Mouse (Mus musculus): ENCODE measurements at regions not wholly inside any gene's neighbourhood (a gene's known extent, or its start where the extent isn't known, plus 50 kb on each side); places are given as distances from the start of the nearest gene placed in this dataset.

DNA sequence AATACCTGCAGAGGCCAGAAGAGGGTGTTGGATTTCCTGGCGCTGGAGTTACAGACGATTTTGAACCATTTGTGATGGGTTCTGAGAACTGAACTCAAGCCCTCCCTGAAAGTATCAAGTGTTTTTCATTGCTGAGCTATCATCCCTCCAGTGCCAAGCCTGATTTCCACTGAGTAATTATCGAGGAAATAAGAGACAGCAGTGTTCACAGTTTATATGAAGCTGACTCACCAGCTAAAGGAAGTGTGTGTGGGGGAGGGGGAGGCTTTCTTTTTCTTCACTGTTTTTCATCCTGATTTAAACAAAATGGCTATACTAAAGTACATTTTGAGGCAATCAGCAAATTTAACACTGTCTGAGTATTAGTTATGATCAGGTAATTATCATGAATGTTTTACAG is 227.4 kb upstream of the Tmem132c start:
- Histone ChIP-seq H3K27ac (ENCODE audit: low read length) (no peak overlapping the region), H3K4me1 (ENCODE audit: insufficient read depth, low read depth, low read length) (no peaks in the 10 kb centered on the region), H3K36me3 (ENCODE audit: insufficient read depth, low read length) (no peaks in the 10 kb centered on the region), H3K4me2 (replicated peaks; ENCODE audit: low read depth, low read length) (no peak overlapping the region), H3K4me3 (ENCODE audit: low read depth, low read length) (no peak overlapping the region), H3K27me3 (replicated peaks; ENCODE audit: insufficient read depth, low read length) (no peaks in the 10 kb centered on the region), H3K9ac (replicated peaks; ENCODE audit: low read depth) (no peak overlapping the region), H3K9me3 (ENCODE audit: low read length) (no peaks in the 10 kb centered on the region)
- TF ChIP-seq CTCF (IDR thresholded peaks at IDR 0.05): no peak
- TF ChIP-seq EP300 (IDR thresholded peaks at IDR 0.05): no peak
- DNase-seq (ENCODE audit: low spot score) (no peak), ATAC-seq (no peak)
- 64% methylated on average over 3 of the region's 3 CpGs for WGBS

GRCm38 (mm10) chr5:127016467-127017060 is 225.0 kb upstream of the Tmem132c start:
- Histone ChIP-seq H3K27ac (ENCODE audit: low read length) (no peak overlapping the region), H3K9ac (replicated peaks; ENCODE audit: low read depth) (no peak overlapping the region), H3K4me3 (ENCODE audit: low read depth, low read length) (no peak overlapping the region), H3K36me3 (ENCODE audit: insufficient read depth, low read length) (no peaks in the 10 kb centered on the region), H3K4me2 (replicated peaks; ENCODE audit: low read depth, low read length) (no peak overlapping the region), H3K4me1 (ENCODE audit: insufficient read depth, low read depth, low read length) (no peaks in the 10 kb centered on the region), H3K9me3 (ENCODE audit: low read length) (no peaks in the 10 kb centered on the region), H3K27me3 (replicated peaks; ENCODE audit: insufficient read depth, low read length) (no peaks in the 10 kb centered on the region)
- WGBS: 50% methylated on average over 4 of the region's 4 CpGs
- no peak for TF ChIP-seq CTCF (IDR thresholded peaks at IDR 0.05)
- no peak for TF ChIP-seq EP300 (IDR thresholded peaks at IDR 0.05)
- no peak; the same call in 1 of the 2 replicates for ATAC-seq
- DNase-seq (ENCODE audit: low spot score): peak; percentile 16

DNA sequence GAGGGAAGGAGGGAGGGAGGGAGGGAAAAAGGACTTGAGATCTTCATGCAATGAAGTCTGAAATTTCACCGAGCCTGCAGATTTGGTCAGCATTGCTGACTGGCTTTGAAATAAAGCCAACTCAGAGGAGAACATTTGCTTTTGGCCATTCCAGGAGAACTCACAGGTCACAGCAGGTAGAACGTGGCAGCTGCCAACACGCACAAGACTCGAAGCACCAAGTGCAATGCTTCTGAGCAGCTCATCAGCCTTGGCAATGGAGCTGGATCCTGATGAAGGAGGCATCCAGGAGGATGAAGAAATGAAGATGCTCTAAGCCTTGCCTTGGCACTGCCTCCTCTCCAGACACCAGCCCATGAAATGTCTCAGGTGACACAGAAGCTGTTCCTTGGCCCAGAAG is 223.6 kb upstream of the Tmem132c start:
- TF ChIP-seq CTCF (IDR thresholded peaks at IDR 0.05) (no peak), EP300 (IDR thresholded peaks at IDR 0.05) (no peak)
- DNase-seq (ENCODE audit: low spot score): no peak
- H3K27me3 ChIP-seq (replicated peaks; ENCODE audit: insufficient read depth, low read length): no peaks in the 10 kb centered on the region
- ATAC-seq: no peak
- 81% methylated on average over 4 of the region's 4 CpGs for WGBS
- H3K4me3 ChIP-seq (ENCODE audit: low read depth, low read length): no peak overlapping the region
- H3K4me1 ChIP-seq (ENCODE audit: insufficient read depth, low read depth, low read length): no peaks in the 10 kb centered on the region
- no peaks in the 10 kb centered on the region for H3K36me3 ChIP-seq (ENCODE audit: insufficient read depth, low read length)
- no peak overlapping the region for H3K9ac ChIP-seq (replicated peaks; ENCODE audit: low read depth)
- no peak overlapping the region for H3K27ac ChIP-seq (ENCODE audit: low read length)
- H3K4me2 ChIP-seq (replicated peaks; ENCODE audit: low read depth, low read length): no peak overlapping the region
- no peaks in the 10 kb centered on the region for H3K9me3 ChIP-seq (ENCODE audit: low read length)

DNA sequence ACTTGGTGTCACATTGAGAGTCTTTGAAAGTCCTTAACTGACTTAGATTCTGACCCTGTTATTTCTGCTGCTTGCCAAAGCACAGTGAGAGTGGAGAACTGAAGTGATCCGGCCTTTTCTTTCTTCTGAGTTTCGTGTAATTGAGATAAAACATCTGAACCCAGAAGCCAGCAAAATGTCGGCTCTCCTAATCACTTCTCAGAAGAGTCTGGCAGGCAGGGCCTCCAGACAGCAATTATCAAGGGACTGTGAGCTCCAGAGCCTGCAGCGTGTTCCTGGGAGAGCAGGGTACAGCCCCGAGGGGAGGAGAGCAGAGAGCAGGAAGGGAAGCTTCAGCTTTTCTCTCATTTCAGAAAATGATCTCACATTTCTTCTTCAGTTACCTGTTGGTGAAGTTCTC is 205.1 kb upstream of the Tmem132c start:
- DNase-seq (ENCODE audit: low spot score) (peak; percentile 35), ATAC-seq (0 out of 2 replicates have a peak, but pooled peaks have one; percentile 28)
- Histone ChIP-seq H3K4me2 (replicated peaks; ENCODE audit: low read depth, low read length) (no peak overlapping the region), H3K27ac (ENCODE audit: low read length) (no peak overlapping the region), H3K4me3 (ENCODE audit: low read depth, low read length) (no peak overlapping the region), H3K9ac (replicated peaks; ENCODE audit: low read depth) (no peak overlapping the region), H3K36me3 (ENCODE audit: insufficient read depth, low read length) (no peaks in the 10 kb centered on the region), H3K9me3 (ENCODE audit: low read length) (no peaks in the 10 kb centered on the region), H3K4me1 (ENCODE audit: insufficient read depth, low read depth, low read length) (no peaks in the 10 kb centered on the region), H3K27me3 (replicated peaks; ENCODE audit: insufficient read depth, low read length) (no peaks in the 10 kb centered on the region)
- TF ChIP-seq CTCF (IDR thresholded peaks at IDR 0.05) (no peak), EP300 (IDR thresholded peaks at IDR 0.05) (no peak)
- 33% methylated on average over 5 of the region's 5 CpGs for WGBS

GRCm38 (mm10) chr5:127057770-127058169 is 183.8 kb upstream of the Tmem132c start:
- 66% methylated on average over 4 of the region's 4 CpGs for WGBS
- ATAC-seq (no peak), DNase-seq (ENCODE audit: low spot score) (no peak)
- Histone ChIP-seq H3K36me3 (ENCODE audit: insufficient read depth, low read length) (no peaks in the 10 kb centered on the region), H3K4me2 (replicated peaks; ENCODE audit: low read depth, low read length) (no peak overlapping the region), H3K9ac (replicated peaks; ENCODE audit: low read depth) (no peak overlapping the region), H3K9me3 (ENCODE audit: low read length) (no peaks in the 10 kb centered on the region), H3K4me3 (ENCODE audit: low read depth, low read length) (no peak overlapping the region), H3K4me1 (ENCODE audit: insufficient read depth, low read depth, low read length) (no peaks in the 10 kb centered on the region), H3K27ac (ENCODE audit: low read length) (no peak overlapping the region), H3K27me3 (replicated peaks; ENCODE audit: insufficient read depth, low read length) (no peaks in the 10 kb centered on the region; the same call in 1 of the 2 replicates)
- TF ChIP-seq CTCF (IDR thresholded peaks at IDR 0.05) (no peak), EP300 (IDR thresholded peaks at IDR 0.05) (no peak)

DNA sequence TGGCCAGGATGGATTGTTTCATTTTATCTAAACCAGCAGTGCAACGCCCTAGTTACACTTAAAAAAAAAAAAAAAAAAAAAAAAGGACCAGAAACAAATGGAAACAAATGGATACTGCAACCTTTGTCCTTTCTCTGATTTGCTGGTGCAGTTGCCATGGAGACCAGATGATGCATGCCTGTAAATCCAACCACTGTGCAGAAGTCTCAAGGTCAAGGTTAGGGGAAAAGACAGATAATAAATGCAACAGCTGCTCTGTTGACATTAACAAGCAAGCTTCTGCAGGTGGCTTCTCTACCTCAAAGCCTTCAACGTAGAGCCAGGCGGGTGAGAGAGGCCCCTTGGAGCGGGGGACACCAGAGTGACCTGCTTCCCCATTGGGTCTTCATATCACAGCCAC is 167.3 kb upstream of the Tmem132c start:
- DNase-seq (ENCODE audit: low spot score) (no peak), ATAC-seq (no peak)
- no peak overlapping the region for H3K4me2 ChIP-seq (replicated peaks; ENCODE audit: low read depth, low read length)
- H3K4me1 ChIP-seq (ENCODE audit: insufficient read depth, low read depth, low read length): no peaks in the 10 kb centered on the region
- 59% methylated on average over 4 of the region's 4 CpGs for WGBS
- H3K9me3 ChIP-seq (ENCODE audit: low read length): no peaks in the 10 kb centered on the region
- H3K36me3 ChIP-seq (ENCODE audit: insufficient read depth, low read length): no peaks in the 10 kb centered on the region
- H3K27me3 ChIP-seq (replicated peaks; ENCODE audit: insufficient read depth, low read length): no peaks in the 10 kb centered on the region
- no peak for TF ChIP-seq EP300 (IDR thresholded peaks at IDR 0.05)
- no peak for TF ChIP-seq CTCF (IDR thresholded peaks at IDR 0.05)
- H3K9ac ChIP-seq (replicated peaks; ENCODE audit: low read depth): no peak overlapping the region
- no peak overlapping the region for H3K4me3 ChIP-seq (ENCODE audit: low read depth, low read length)
- H3K27ac ChIP-seq (ENCODE audit: low read length): no peak overlapping the region
